Mouse (Mus musculus): ENCODE data around the gene Hoxa4. TPM values are rescaled to one million over a fixed set of nuclear protein-coding genes. Genes with fewer than 3 reads are reported as not detected.

The Hoxa4 gene
- total and polyA plus RNA-seq, 2 experiments from 2014 or later = 0.22 TPM; not detected in 1

- no peaks in the 10 kb centered on the region for H3K36me3 ChIP-seq (ENCODE audit: insufficient read depth, low read length)
- WGBS = 4% methylated on average over 22 of the region's 22 CpGs
- no peak overlapping the region for H3K9ac ChIP-seq (replicated peaks; ENCODE audit: low read length, poor library complexity, severe bottlenecking)
- H3K4me1 ChIP-seq (ENCODE audit: insufficient read depth, low read length) = no peaks in the 10 kb centered on the region
- no peak overlapping the region for H3K4me2 ChIP-seq (ENCODE audit: low read depth, low read length, poor library complexity, severe bottlenecking)
- no peaks in the 10 kb centered on the region for H3K9me3 ChIP-seq (ENCODE audit: low read length)
- no peak overlapping the region for H3K4me3 ChIP-seq (ENCODE audit: low read depth, low read length)
- DNase-seq (ENCODE audit: low spot score) (no peak), ATAC-seq (ENCODE audit: low FRiP score) (no peak)
- H3K27me3 ChIP-seq (ENCODE audit: insufficient read depth, low read length) = peaks cover 99% of the 10 kb centered on the region
- no peak overlapping the region for H3K27ac ChIP-seq (ENCODE audit: low read depth, low read length)
- no peak for TF ChIP-seq CTCF (IDR thresholded peaks at IDR 0.05)
These were observed 11.0 kb upstream of the Hoxa4 start for GRCm38 (mm10) chr6:52202362-52203120.

GRCm38 (mm10) chr6:52201269-52201668, 9.7 kb upstream of the Hoxa4 start:
- 13% methylated on average over 1 of the region's 1 CpGs for WGBS
- DNase-seq (ENCODE audit: low spot score) = no peak
- Histone ChIP-seq H3K27ac (ENCODE audit: low read depth, low read length) (no peak overlapping the region), H3K36me3 (ENCODE audit: insufficient read depth, low read length) (no peaks in the 10 kb centered on the region), H3K4me2 (ENCODE audit: low read depth, low read length, poor library complexity, severe bottlenecking) (no peak overlapping the region), H3K9ac (replicated peaks; ENCODE audit: low read length, poor library complexity, severe bottlenecking) (no peak overlapping the region), H3K9me3 (ENCODE audit: low read length) (no peaks in the 10 kb centered on the region), H3K4me1 (ENCODE audit: insufficient read depth, low read length) (no peaks in the 10 kb centered on the region), H3K4me3 (ENCODE audit: low read depth, low read length) (no peak overlapping the region), H3K27me3 (ENCODE audit: insufficient read depth, low read length) (peaks cover 99% of the 10 kb centered on the region)
- no peak for ATAC-seq (ENCODE audit: low FRiP score)
- TF ChIP-seq CTCF (IDR thresholded peaks at IDR 0.05) = no peak

- no peak overlapping the region for H3K4me3 ChIP-seq (ENCODE audit: low read depth, low read length)
- no peaks in the 10 kb centered on the region for H3K36me3 ChIP-seq (ENCODE audit: insufficient read depth, low read length)
- peaks cover 99% of the 10 kb centered on the region for H3K27me3 ChIP-seq (ENCODE audit: insufficient read depth, low read length)
- no peaks in the 10 kb centered on the region for H3K4me1 ChIP-seq (ENCODE audit: insufficient read depth, low read length)
- no peak overlapping the region for H3K27ac ChIP-seq (ENCODE audit: low read depth, low read length)
- 8% methylated on average over 10 of the region's 10 CpGs for WGBS
- no peaks in the 10 kb centered on the region for H3K9me3 ChIP-seq (ENCODE audit: low read length)
- no peak for DNase-seq (ENCODE audit: low spot score)
- no peak overlapping the region for H3K9ac ChIP-seq (replicated peaks; ENCODE audit: low read length, poor library complexity, severe bottlenecking)
- ATAC-seq (ENCODE audit: low FRiP score) = no peak
- no peak overlapping the region for H3K4me2 ChIP-seq (ENCODE audit: low read depth, low read length, poor library complexity, severe bottlenecking)
- TF ChIP-seq CTCF (IDR thresholded peaks at IDR 0.05) = no peak
These were observed 9.2 kb upstream of the Hoxa4 start for GRCm38 (mm10) chr6:52200751-52201250.

- no peak overlapping the region for H3K4me3 ChIP-seq (ENCODE audit: low read depth, low read length)
- H3K9ac ChIP-seq (replicated peaks; ENCODE audit: low read length, poor library complexity, severe bottlenecking) = no peak overlapping the region
- no peak for DNase-seq (ENCODE audit: low spot score)
- H3K27ac ChIP-seq (ENCODE audit: low read depth, low read length) = no peak overlapping the region
- no peak for ATAC-seq (ENCODE audit: low FRiP score)
- 3% methylated on average over 30 of the region's 30 CpGs for WGBS
- no peaks in the 10 kb centered on the region for H3K4me1 ChIP-seq (ENCODE audit: insufficient read depth, low read length)
- no peaks in the 10 kb centered on the region for H3K9me3 ChIP-seq (ENCODE audit: low read length)
- no peak for TF ChIP-seq CTCF (IDR thresholded peaks at IDR 0.05)
- H3K27me3 ChIP-seq (ENCODE audit: insufficient read depth, low read length) = peaks cover 98% of the 10 kb centered on the region
- H3K4me2 ChIP-seq (ENCODE audit: low read depth, low read length, poor library complexity, severe bottlenecking) = no peak overlapping the region
- no peaks in the 10 kb centered on the region for H3K36me3 ChIP-seq (ENCODE audit: insufficient read depth, low read length)
These were observed 8.7 kb upstream of the Hoxa4 start for GRCm38 (mm10) chr6:52200073-52200750.

- DNase-seq (ENCODE audit: low spot score) (peak; percentile 82), ATAC-seq (ENCODE audit: low FRiP score) (no peak)
- no peak overlapping the region for H3K4me2 ChIP-seq (ENCODE audit: low read depth, low read length, poor library complexity, severe bottlenecking)
- H3K27me3 ChIP-seq (ENCODE audit: insufficient read depth, low read length) = peaks cover 95% of the 10 kb centered on the region
- no peak overlapping the region for H3K9ac ChIP-seq (replicated peaks; ENCODE audit: low read length, poor library complexity, severe bottlenecking)
- H3K4me3 ChIP-seq (ENCODE audit: low read depth, low read length) = no peak overlapping the region
- TF ChIP-seq CTCF (IDR thresholded peaks at IDR 0.05) = peak; percentile 69
- H3K27ac ChIP-seq (ENCODE audit: low read depth, low read length) = no peak overlapping the region
- H3K36me3 ChIP-seq (ENCODE audit: insufficient read depth, low read length) = no peaks in the 10 kb centered on the region
- H3K4me1 ChIP-seq (ENCODE audit: insufficient read depth, low read length) = no peaks in the 10 kb centered on the region
- WGBS = under 1% methylated on average over 10 of the region's 10 CpGs
- H3K9me3 ChIP-seq (ENCODE audit: low read length) = no peaks in the 10 kb centered on the region
These were observed 5.7 kb upstream of the Hoxa4 start for GRCm38 (mm10) chr6:52197271-52197670.

GRCm38 (mm10) chr6:52196811-52197210, 5.3 kb upstream of the Hoxa4 start:
- Histone ChIP-seq H3K27ac (ENCODE audit: low read depth, low read length) (no peak overlapping the region), H3K4me2 (ENCODE audit: low read depth, low read length, poor library complexity, severe bottlenecking) (no peak overlapping the region), H3K27me3 (ENCODE audit: insufficient read depth, low read length) (peaks cover 95% of the 10 kb centered on the region), H3K9ac (replicated peaks; ENCODE audit: low read length, poor library complexity, severe bottlenecking) (no peak overlapping the region), H3K4me3 (ENCODE audit: low read depth, low read length) (no peak overlapping the region), H3K36me3 (ENCODE audit: insufficient read depth, low read length) (no peaks in the 10 kb centered on the region), H3K4me1 (ENCODE audit: insufficient read depth, low read length) (no peaks in the 10 kb centered on the region), H3K9me3 (ENCODE audit: low read length) (no peaks in the 10 kb centered on the region)
- WGBS = 4% methylated on average over 9 of the region's 9 CpGs
- TF ChIP-seq CTCF (IDR thresholded peaks at IDR 0.05) = no peak
- DNase-seq (ENCODE audit: low spot score) (no peak), ATAC-seq (ENCODE audit: low FRiP score) (no peak)

Data from midbrain, postnatal 0 days (tissue).